Mouse (Mus musculus) neural tube, embryonic 11.5 days (tissue): ENCODE data around the gene Rbl2. TPM values are rescaled to one million over a fixed set of nuclear protein-coding genes. Genes with fewer than 3 reads are reported as not detected.

Experiments used
- ATAC-seq: fragments of 200-750 bp; cut with Nextera tagmentation; 2 replicates; pipeline ENCODE4 v1.8.0; 2017; ENCODE audit warnings: moderate number of reproducible peaks, mild to moderate bottlenecking, moderate TSS enrichment, moderate library complexity; ENCODE audit not compliant: insufficient read depth, low FRiP score, low TSS enrichment
- DNase-seq: peaks from one replicate; pipeline ENCODE4 v3.0.0-alpha.2; 2015; ENCODE audit warnings: low spot score
- H3K27ac ChIP-seq: fragments of 300-500 bp; sonication (generic); 2 replicates; pipeline ENCODE4 v1.5.1; 2014; ENCODE audit warnings: low read depth, mild to moderate bottlenecking, low read length
- H3K27me3 ChIP-seq: fragments of 300-500 bp; sonication (generic); 2 replicates; pipeline ENCODE4 v1.6.1; 2014; ENCODE audit warnings: mild to moderate bottlenecking, low read length, mixed read lengths; ENCODE audit not compliant: control insufficient read depth, insufficient read depth
- H3K36me3 ChIP-seq: fragments of 300-500 bp; sonication (generic); 2 replicates; pipeline ENCODE4 v1.6.1; 2014; ENCODE audit warnings: mild to moderate bottlenecking, low read length, moderate library complexity, mixed read lengths; ENCODE audit not compliant: control insufficient read depth, insufficient read depth
- H3K4me1 ChIP-seq: fragments of 300-500 bp; sonication (generic); 2 replicates; pipeline ENCODE4 v1.6.1; 2014; ENCODE audit warnings: low read length, mixed read lengths; ENCODE audit not compliant: control insufficient read depth, insufficient read depth
- H3K4me2 ChIP-seq: fragments of 300-500 bp; sonication (generic); 2 replicates; pipeline ENCODE4 v1.6.1; 2014; ENCODE audit warnings: low read depth, mild to moderate bottlenecking, moderate library complexity
- H3K4me3 ChIP-seq: fragments of 300-500 bp; sonication (generic); 2 replicates; pipeline ENCODE4 v1.5.1; 2014; ENCODE audit warnings: low read depth, low read length
- H3K9ac ChIP-seq: fragments of 300-500 bp; sonication (generic); 2 replicates; pipeline ENCODE4 v1.6.1; 2014; ENCODE audit warnings: mild to moderate bottlenecking, low read length
- H3K9me3 ChIP-seq: fragments of 300-500 bp; sonication (generic); 2 replicates; pipeline ENCODE4 v1.6.1; 2016; ENCODE audit warnings: low read length; ENCODE audit not compliant: control insufficient read depth
- WGBS: fragments of 180-500 bp; shearing (Covaris S2); extraction: QIAGEN DNeasy Blood & Tissue Kit; methylation state at CpG from one replicate; pipeline ENCODE4 v1.1.7; 2014; 5-methylcytosine and 5-hydroxymethylcytosine counted together
- polyA plus RNA-seq: library from polyadenylated mRNA; unstranded; fragments of >200 nt; fragmentation: Nextera tagmentation; extraction: Ambion mirVana; gene quantifications from 2 replicates; pipeline ENCODE4 v1.2.1, GENCODE M21; 2014

Gene Rbl2
- polyA plus RNA-seq, 1 experiment from 2014 or later: 15.7 TPM

- H3K36me3 ChIP-seq: peaks cover 7% of the 10 kb centered on the region; the same call in 1 of the 2 replicates
- no peaks in the 10 kb centered on the region for H3K4me1 ChIP-seq
- no peak overlapping the region for H3K4me2 ChIP-seq
- no peaks in the 10 kb centered on the region for H3K27me3 ChIP-seq
- no peak for ATAC-seq
- no peak overlapping the region for H3K9ac ChIP-seq
- DNase-seq: no peak
- H3K4me3 ChIP-seq: no peak overlapping the region
- WGBS: 93% methylated on average over 4 of the region's 4 CpGs
- H3K27ac ChIP-seq: no peak overlapping the region
- no peaks in the 10 kb centered on the region for H3K9me3 ChIP-seq
Measured at GRCm38 (mm10) chr8:91117537-91117936, 47.7 kb downstream of the Rbl2 start.

- Histone ChIP-seq H3K9ac (no peak overlapping the region), H3K4me3 (no peak overlapping the region), H3K27me3 (no peaks in the 10 kb centered on the region), H3K4me1 (no peaks in the 10 kb centered on the region), H3K4me2 (no peak overlapping the region), H3K9me3 (no peaks in the 10 kb centered on the region), H3K27ac (no peak overlapping the region), H3K36me3 (peaks cover 7% of the 10 kb centered on the region; the same call in 1 of the 2 replicates)
- DNase-seq (no peak), ATAC-seq (no peak)
- 76% methylated on average over 3 of the region's 3 CpGs for WGBS
Measured at GRCm38 (mm10) chr8:91118131-91118530, 48.3 kb downstream of the Rbl2 start.

- no peak overlapping the region for H3K4me3 ChIP-seq
- H3K4me1 ChIP-seq: no peaks in the 10 kb centered on the region
- H3K27me3 ChIP-seq: no peaks in the 10 kb centered on the region
- no peak for ATAC-seq
- H3K9ac ChIP-seq: no peak overlapping the region
- peaks cover 2% of the 10 kb centered on the region; the same call in 1 of the 2 replicates for H3K36me3 ChIP-seq
- H3K27ac ChIP-seq: no peak overlapping the region
- no peak for DNase-seq
- no peaks in the 10 kb centered on the region for H3K9me3 ChIP-seq
- WGBS: 94% methylated on average over 5 of the region's 5 CpGs
- H3K4me2 ChIP-seq: no peak overlapping the region
Measured at GRCm38 (mm10) chr8:91124315-91124714, 54.5 kb downstream of the Rbl2 start.

GRCm38 (mm10) chr8:91126786-91127185, 56.9 kb downstream of the Rbl2 start:
- Histone ChIP-seq H3K36me3 (peaks cover 2% of the 10 kb centered on the region; the same call in 1 of the 2 replicates), H3K4me2 (no peak overlapping the region)
- ATAC-seq: no peak

GRCm38 (mm10) chr8:91132731-91133130, 62.9 kb downstream of the Rbl2 start:
- WGBS: 82% methylated on average over 4 of the region's 4 CpGs
- H3K4me2 ChIP-seq: peak overlapping the region; percentile 86; the same call in 1 of the 2 replicates

More at GRCm38 (mm10) chr8:91126786-91127185, 56.9 kb downstream of the Rbl2 start:
- no peak overlapping the region for H3K4me3 ChIP-seq
- H3K27ac ChIP-seq: no peak overlapping the region
- no peak overlapping the region for H3K9ac ChIP-seq
- no peak for DNase-seq
- H3K27me3 ChIP-seq: no peaks in the 10 kb centered on the region
- H3K9me3 ChIP-seq: no peaks in the 10 kb centered on the region
- H3K4me1 ChIP-seq: no peaks in the 10 kb centered on the region
- 92% methylated on average over 8 of the region's 8 CpGs for WGBS

GRCm38 (mm10) chr8:91133441-91134069, 63.7 kb downstream of the Rbl2 start:
- Histone ChIP-seq H3K9ac (peak overlapping the region; percentile 68), H3K4me1 (peaks cover 14% of the 10 kb centered on the region), H3K27ac (peak overlapping the region; percentile 35; the same call in 1 of the 2 replicates), H3K4me2 (peak overlapping the region; percentile 86), H3K36me3 (no peaks in the 10 kb centered on the region), H3K4me3 (peak overlapping the region; percentile 83), H3K27me3 (no peaks in the 10 kb centered on the region), H3K9me3 (no peaks in the 10 kb centered on the region)
- ATAC-seq (no peak; the same call in 1 of the 2 replicates), DNase-seq (no peak)
- under 1% methylated on average over 54 of the region's 58 CpGs for WGBS

More at GRCm38 (mm10) chr8:91132731-91133130, 62.9 kb downstream of the Rbl2 start:
- H3K9ac ChIP-seq: no peak overlapping the region
- H3K27ac ChIP-seq: no peak overlapping the region
- peaks cover 14% of the 10 kb centered on the region for H3K4me1 ChIP-seq
- no peak for ATAC-seq
- peak overlapping the region; percentile 83 for H3K4me3 ChIP-seq
- H3K36me3 ChIP-seq: no peaks in the 10 kb centered on the region
- H3K9me3 ChIP-seq: no peaks in the 10 kb centered on the region
- no peaks in the 10 kb centered on the region for H3K27me3 ChIP-seq
- no peak for DNase-seq

GRCm38 (mm10) chr8:91134070-91134475, 64.2 kb downstream of the Rbl2 start:
- DNase-seq (peak; percentile 98), ATAC-seq (peak; percentile 99)
- Histone ChIP-seq H3K9me3 (no peaks in the 10 kb centered on the region), H3K4me1 (peaks cover 14% of the 10 kb centered on the region), H3K36me3 (no peaks in the 10 kb centered on the region), H3K9ac (no peak overlapping the region), H3K4me2 (peak overlapping the region; percentile 32), H3K27ac (peak overlapping the region; percentile 36), H3K4me3 (peak overlapping the region; percentile 83), H3K27me3 (no peaks in the 10 kb centered on the region)
- WGBS: under 1% methylated on average over 24 of the region's 24 CpGs

- no peaks in the 10 kb centered on the region for H3K9me3 ChIP-seq
- no peak overlapping the region for H3K9ac ChIP-seq
- ATAC-seq (peak; percentile 0; the same call in 1 of the 2 replicates), DNase-seq (peak; percentile 30)
- no peaks in the 10 kb centered on the region for H3K36me3 ChIP-seq
- H3K4me3 ChIP-seq: peak overlapping the region; percentile 83; the same call in 1 of the 2 replicates
- WGBS: 27% methylated on average over 12 of the region's 12 CpGs
- H3K4me1 ChIP-seq: peaks cover 14% of the 10 kb centered on the region
- peak overlapping the region; percentile 51 for H3K27ac ChIP-seq
- no peaks in the 10 kb centered on the region for H3K27me3 ChIP-seq
- peak overlapping the region; percentile 32 for H3K4me2 ChIP-seq
Measured at GRCm38 (mm10) chr8:91134659-91135058, 64.8 kb downstream of the Rbl2 start.
